Mouse (Mus musculus): ENCODE measurements around the gene Mgst3. TPM values are rescaled to one million over a fixed set of nuclear protein-coding genes. Genes with fewer than 3 reads are reported as not detected.
A peak's percentile ranks its signal among the peaks of the same experiment; 100 is the strongest.

The Mgst3 gene
- polyA plus RNA-seq, 1 experiment from 2014 or later, result 179 TPM

DNA sequence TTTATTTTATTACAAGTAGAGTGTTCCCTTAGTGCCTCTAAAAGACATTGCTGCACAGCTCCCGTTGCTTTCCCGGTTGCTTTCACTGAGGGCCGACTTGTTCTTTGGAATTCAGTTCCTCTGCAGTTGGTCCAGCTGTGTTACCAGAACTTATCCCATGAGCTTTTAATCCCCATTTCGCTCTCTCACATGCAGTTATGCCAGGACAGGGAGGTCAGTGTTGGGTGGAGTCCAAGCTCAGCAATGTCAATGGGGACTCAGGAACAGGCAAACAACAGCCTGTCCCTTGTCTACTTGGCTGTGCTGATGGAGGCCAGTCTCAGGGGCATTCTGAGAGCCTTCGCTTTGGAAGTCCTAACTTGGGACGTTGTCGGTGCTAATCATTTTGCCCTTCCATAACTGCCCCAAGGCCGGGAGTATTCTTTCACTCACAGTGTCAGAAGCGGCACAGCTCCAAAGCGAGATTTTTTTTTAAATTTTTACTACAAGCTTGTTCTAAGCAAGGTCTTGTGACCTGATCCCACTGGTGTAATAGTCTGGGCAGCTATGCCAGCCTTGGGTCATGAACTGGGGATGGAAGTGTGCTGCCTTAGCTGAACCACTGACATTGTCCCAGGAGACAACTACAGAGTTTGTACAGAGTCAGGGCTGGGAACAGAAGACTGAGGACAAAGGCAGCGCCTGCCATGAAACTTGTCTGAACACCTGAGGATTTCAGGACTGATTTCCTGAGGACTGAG lies 29.0 kb upstream of the Mgst3 start:
- 75% methylated on average over 11 of the region's 11 CpGs for WGBS (ENCODE audit: insufficient replicate concordance)
- no peak overlapping the region for H3K27ac ChIP-seq (ENCODE audit: low read depth, low read length)

DNA sequence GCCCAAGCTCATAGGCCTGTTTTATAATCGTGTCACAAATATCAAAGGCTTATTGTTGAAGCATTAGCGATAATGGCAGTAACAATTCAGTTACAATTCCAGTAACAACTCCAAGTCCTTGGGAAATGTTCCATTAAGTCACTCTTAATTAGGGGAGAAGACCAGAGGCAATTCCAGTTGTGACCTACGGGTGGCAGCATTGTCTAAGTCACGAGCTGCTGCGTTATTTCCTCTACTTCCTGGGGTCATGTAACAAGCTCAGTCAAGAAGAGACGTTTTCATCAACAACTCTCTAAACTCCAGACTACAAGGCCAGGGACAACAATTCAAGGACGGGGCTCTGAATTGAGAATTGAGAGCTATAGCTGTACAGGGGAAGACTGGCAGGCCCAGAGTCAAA lies 21.2 kb upstream of the Mgst3 start:
- no peaks in the 10 kb centered on the region for H3K9me3 ChIP-seq (replicated peaks; ENCODE audit: control insufficient read depth, low read length)

More for the DNA sequence above, 29.0 kb upstream of the Mgst3 start:
- Histone ChIP-seq H3K9ac (ENCODE audit: low read depth, low read length) (no peak overlapping the region), H3K9me3 (replicated peaks; ENCODE audit: control insufficient read depth, low read length) (no peaks in the 10 kb centered on the region), H3K27me3 (ENCODE audit: control insufficient read depth, insufficient read depth, low read length) (no peaks in the 10 kb centered on the region), H3K4me1 (ENCODE audit: control insufficient read depth, insufficient read depth, low read length) (no peaks in the 10 kb centered on the region), H3K4me2 (no peak overlapping the region), H3K4me3 (ENCODE audit: low read depth, low read length) (no peak overlapping the region), H3K36me3 (ENCODE audit: control insufficient read depth, insufficient read depth, low read length) (no peaks in the 10 kb centered on the region)
- no peak for ATAC-seq (replicated peaks; ENCODE audit: insufficient number of reproducible peaks, low FRiP score, low TSS enrichment)

DNA sequence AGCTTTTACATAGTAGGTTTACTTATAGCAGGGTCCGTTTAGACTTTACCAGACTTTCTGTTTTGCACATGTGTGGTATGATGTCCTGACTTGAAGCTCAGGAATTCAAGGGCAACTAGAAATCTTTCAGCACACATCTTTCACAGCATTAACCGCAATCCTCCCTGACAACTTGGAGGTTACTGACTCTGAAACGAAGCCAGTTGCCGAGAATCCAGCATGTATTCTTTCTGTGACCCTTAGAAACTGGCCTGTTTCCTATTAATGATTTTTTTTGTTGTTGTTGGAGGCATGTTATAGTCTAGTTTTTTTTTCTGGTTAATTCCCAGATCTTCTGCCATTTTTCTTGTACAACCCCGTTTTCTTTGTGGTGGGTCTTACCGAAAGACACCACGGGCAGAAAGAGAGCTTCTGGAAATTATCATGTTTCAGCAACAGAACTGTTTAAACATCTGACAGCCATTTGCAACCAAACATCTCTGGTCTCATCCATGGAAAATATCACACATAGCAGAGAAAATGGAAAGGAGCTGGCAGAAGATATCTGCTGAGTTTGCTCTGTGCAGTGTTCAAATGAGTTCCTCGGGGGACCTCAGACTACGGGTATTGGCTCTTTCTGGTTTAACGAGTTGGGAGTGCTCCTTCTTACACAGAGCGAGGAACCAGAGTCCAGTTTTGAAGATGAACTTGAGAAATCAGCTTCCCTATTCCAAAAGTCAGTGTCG lies 18.5 kb upstream of the Mgst3 start:
- Histone ChIP-seq H3K27ac (ENCODE audit: low read depth, low read length) (no peak overlapping the region), H3K9ac (ENCODE audit: low read depth, low read length) (no peak overlapping the region), H3K4me3 (ENCODE audit: low read depth, low read length) (no peak overlapping the region), H3K4me1 (ENCODE audit: control insufficient read depth, insufficient read depth, low read length) (no peaks in the 10 kb centered on the region), H3K36me3 (ENCODE audit: control insufficient read depth, insufficient read depth, low read length) (no peaks in the 10 kb centered on the region), H3K27me3 (ENCODE audit: control insufficient read depth, insufficient read depth, low read length) (peaks cover 5% of the 10 kb centered on the region), H3K9me3 (replicated peaks; ENCODE audit: control insufficient read depth, low read length) (no peaks in the 10 kb centered on the region), H3K4me2 (no peak overlapping the region)
- WGBS (ENCODE audit: insufficient replicate concordance), result 69% methylated on average over 12 of the region's 12 CpGs
- no peak for ATAC-seq (replicated peaks; ENCODE audit: insufficient number of reproducible peaks, low FRiP score, low TSS enrichment)

More for the DNA sequence above, 21.2 kb upstream of the Mgst3 start:
- Histone ChIP-seq H3K27ac (ENCODE audit: low read depth, low read length) (no peak overlapping the region), H3K36me3 (ENCODE audit: control insufficient read depth, insufficient read depth, low read length) (no peaks in the 10 kb centered on the region), H3K4me1 (ENCODE audit: control insufficient read depth, insufficient read depth, low read length) (no peaks in the 10 kb centered on the region), H3K9ac (ENCODE audit: low read depth, low read length) (no peak overlapping the region), H3K4me2 (no peak overlapping the region), H3K4me3 (ENCODE audit: low read depth, low read length) (no peak overlapping the region), H3K27me3 (ENCODE audit: control insufficient read depth, insufficient read depth, low read length) (0 out of 2 replicates have a peak, but pooled peaks cover 2% of the 10 kb centered on the region)
- no peak for ATAC-seq (replicated peaks; ENCODE audit: insufficient number of reproducible peaks, low FRiP score, low TSS enrichment)
- 7% methylated on average over 7 of the region's 7 CpGs for WGBS (ENCODE audit: insufficient replicate concordance)

DNA sequence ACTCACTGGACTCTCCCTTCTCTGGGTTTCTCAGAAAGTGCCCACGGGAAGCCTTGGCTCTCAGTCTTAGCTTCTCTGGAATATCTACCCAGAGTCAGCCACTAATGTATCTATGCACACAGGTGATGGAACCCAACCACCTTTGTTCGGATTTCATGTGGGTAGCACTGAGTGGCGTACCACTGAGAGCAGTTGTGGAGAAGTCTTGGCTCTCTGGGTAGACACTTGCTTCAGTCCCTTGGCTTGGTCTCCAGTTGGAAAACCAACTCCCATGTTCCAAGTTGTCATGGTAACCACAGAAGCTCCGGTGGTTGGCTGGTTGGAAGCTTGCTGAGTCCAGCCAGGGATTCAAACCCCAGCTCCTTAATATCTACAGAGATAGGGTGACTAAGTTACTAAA lies 16.0 kb upstream of the Mgst3 start:
- H3K4me2 ChIP-seq, result no peak overlapping the region
- H3K27me3 ChIP-seq (ENCODE audit: control insufficient read depth, insufficient read depth, low read length), result peaks cover 5% of the 10 kb centered on the region
- no peak overlapping the region for H3K4me3 ChIP-seq (ENCODE audit: low read depth, low read length)
- H3K4me1 ChIP-seq (ENCODE audit: control insufficient read depth, insufficient read depth, low read length), result no peaks in the 10 kb centered on the region
- no peak overlapping the region for H3K27ac ChIP-seq (ENCODE audit: low read depth, low read length)
- 76% methylated on average over 4 of the region's 4 CpGs for WGBS (ENCODE audit: insufficient replicate concordance)
- no peak for ATAC-seq (replicated peaks; ENCODE audit: insufficient number of reproducible peaks, low FRiP score, low TSS enrichment)
- H3K9ac ChIP-seq (ENCODE audit: low read depth, low read length), result no peak overlapping the region
- no peaks in the 10 kb centered on the region for H3K36me3 ChIP-seq (ENCODE audit: control insufficient read depth, insufficient read depth, low read length)
- no peaks in the 10 kb centered on the region for H3K9me3 ChIP-seq (replicated peaks; ENCODE audit: control insufficient read depth, low read length)

DNA sequence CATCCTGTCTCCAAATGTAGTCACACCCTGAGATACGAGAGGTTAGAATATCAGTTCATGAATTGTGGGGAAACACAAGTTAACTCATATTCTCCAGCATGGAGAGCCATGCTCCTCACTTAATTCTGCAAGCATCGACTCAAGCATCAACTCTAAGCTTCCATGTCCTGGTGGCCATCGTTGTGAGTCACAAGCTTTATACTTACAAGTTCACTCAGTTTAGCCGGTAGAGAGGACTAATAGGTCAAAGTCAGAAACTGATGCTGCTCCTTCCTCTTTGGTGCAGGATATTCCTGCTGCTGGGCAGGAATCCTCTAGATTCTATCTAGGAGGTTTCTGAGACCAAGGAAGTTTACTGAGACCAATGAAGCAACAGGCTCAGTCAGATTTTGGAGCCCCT lies 11.6 kb upstream of the Mgst3 start:
- 76% methylated on average over 4 of the region's 4 CpGs for WGBS (ENCODE audit: insufficient replicate concordance)
- Histone ChIP-seq H3K4me2 (no peak overlapping the region), H3K27me3 (ENCODE audit: control insufficient read depth, insufficient read depth, low read length) (peaks cover 3% of the 10 kb centered on the region), H3K36me3 (ENCODE audit: control insufficient read depth, insufficient read depth, low read length) (no peaks in the 10 kb centered on the region), H3K4me1 (ENCODE audit: control insufficient read depth, insufficient read depth, low read length) (no peaks in the 10 kb centered on the region), H3K4me3 (ENCODE audit: low read depth, low read length) (no peak overlapping the region), H3K27ac (ENCODE audit: low read depth, low read length) (no peak overlapping the region), H3K9ac (ENCODE audit: low read depth, low read length) (no peak overlapping the region), H3K9me3 (replicated peaks; ENCODE audit: control insufficient read depth, low read length) (no peaks in the 10 kb centered on the region)
- no peak for ATAC-seq (replicated peaks; ENCODE audit: insufficient number of reproducible peaks, low FRiP score, low TSS enrichment)

DNA sequence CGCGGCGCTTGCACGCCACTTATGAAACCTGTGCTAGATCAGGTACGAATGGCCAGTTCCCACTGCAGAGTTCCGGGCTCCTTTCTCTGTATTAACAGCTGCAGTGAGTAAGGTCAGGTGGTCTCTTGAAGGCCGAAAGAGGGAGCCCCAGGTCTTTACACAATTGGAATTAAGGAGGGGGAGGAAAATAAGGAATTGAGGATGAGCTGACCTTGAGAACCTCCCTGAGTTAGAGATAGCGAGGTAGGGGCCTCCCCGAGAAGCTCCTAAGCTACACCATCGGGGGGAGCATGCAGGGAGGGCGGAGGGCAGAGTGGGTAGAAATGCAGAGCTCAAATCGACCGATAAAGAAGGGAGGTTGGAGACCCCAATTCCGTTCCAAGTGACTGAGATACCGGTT lies 360 bp downstream of the Mgst3 start:
- Histone ChIP-seq H3K9ac (ENCODE audit: low read depth, low read length) (peak overlapping the region; percentile 91), H3K9me3 (replicated peaks; ENCODE audit: control insufficient read depth, low read length) (no peaks in the 10 kb centered on the region), H3K4me2 (peak overlapping the region; percentile 84), H3K27ac (ENCODE audit: low read depth, low read length) (peak overlapping the region; percentile 79; the same call in 1 of the 2 replicates), H3K27me3 (ENCODE audit: control insufficient read depth, insufficient read depth, low read length) (no peaks in the 10 kb centered on the region), H3K4me1 (ENCODE audit: control insufficient read depth, insufficient read depth, low read length) (no peaks in the 10 kb centered on the region), H3K36me3 (ENCODE audit: control insufficient read depth, insufficient read depth, low read length) (no peaks in the 10 kb centered on the region), H3K4me3 (ENCODE audit: low read depth, low read length) (peak overlapping the region; percentile 74)
- ATAC-seq (replicated peaks; ENCODE audit: insufficient number of reproducible peaks, low FRiP score, low TSS enrichment), result 0 out of 2 replicates have a peak, but pooled peaks have one; percentile 18
- 2% methylated on average over 15 of the region's 15 CpGs for WGBS (ENCODE audit: insufficient replicate concordance)

DNA sequence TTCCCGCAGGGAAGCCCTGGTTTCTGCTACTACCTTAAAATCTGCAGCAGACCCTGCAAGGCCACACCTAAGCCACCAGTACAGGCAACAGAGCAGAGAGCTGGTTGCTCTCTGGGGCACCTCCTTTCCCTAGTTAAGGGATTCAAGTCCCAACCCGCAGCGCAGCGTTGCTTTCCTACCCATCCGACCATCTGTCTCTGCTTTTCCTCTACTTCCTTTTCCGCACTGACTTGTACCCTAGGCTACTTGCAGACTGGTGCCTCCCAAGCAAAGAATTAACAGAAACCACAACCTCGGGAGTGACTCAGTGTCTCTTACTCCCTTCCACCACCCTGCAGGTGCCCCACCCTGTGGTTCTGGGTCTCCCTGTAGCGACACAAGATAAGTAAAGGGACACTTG lies 954 bp downstream of the Mgst3 start:
- Histone ChIP-seq H3K9ac (ENCODE audit: low read depth, low read length) (peak overlapping the region; percentile 91), H3K4me1 (ENCODE audit: control insufficient read depth, insufficient read depth, low read length) (no peaks in the 10 kb centered on the region), H3K9me3 (replicated peaks; ENCODE audit: control insufficient read depth, low read length) (no peaks in the 10 kb centered on the region), H3K4me3 (ENCODE audit: low read depth, low read length) (peak overlapping the region; percentile 74), H3K4me2 (peak overlapping the region; percentile 84), H3K27ac (ENCODE audit: low read depth, low read length) (peak overlapping the region; percentile 64), H3K36me3 (ENCODE audit: control insufficient read depth, insufficient read depth, low read length) (no peaks in the 10 kb centered on the region), H3K27me3 (ENCODE audit: control insufficient read depth, insufficient read depth, low read length) (no peaks in the 10 kb centered on the region)
- WGBS (ENCODE audit: insufficient replicate concordance), result 12% methylated on average over 8 of the region's 8 CpGs
- no peak for ATAC-seq (replicated peaks; ENCODE audit: insufficient number of reproducible peaks, low FRiP score, low TSS enrichment)

DNA sequence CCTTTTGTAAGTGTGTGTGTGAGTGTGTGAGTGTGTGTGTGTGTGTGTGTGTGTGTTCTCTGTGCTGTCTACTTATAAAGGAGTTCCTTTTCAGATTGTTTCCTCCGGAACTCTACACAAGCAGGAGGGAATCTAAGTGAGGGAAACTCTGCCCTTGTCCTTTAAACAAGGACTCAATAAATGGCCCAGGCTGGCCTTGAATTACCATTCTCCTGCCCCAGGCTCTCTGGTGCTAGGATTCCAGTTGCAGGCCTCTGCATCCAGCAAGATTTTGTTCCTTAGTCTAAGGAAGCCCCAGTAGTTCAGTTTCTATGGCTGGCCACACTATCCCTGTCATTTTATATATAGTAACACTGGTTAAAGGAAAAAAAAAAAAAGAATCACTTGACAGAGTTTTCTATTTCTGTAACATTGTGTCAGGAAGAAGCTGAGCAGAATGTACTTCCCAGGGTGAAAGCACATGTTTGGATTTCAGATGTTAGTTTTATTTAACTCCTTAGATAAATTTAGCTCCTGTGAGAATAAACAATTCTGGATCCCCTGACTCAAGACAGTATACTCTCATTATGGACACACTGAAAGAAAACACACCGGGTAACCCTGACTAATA lies 1.5 kb downstream of the Mgst3 start:
- no peaks in the 10 kb centered on the region for H3K27me3 ChIP-seq (ENCODE audit: control insufficient read depth, insufficient read depth, low read length)
- H3K9ac ChIP-seq (ENCODE audit: low read depth, low read length), result peak overlapping the region; percentile 91
- H3K9me3 ChIP-seq (replicated peaks; ENCODE audit: control insufficient read depth, low read length), result no peaks in the 10 kb centered on the region
- H3K4me2 ChIP-seq, result peak overlapping the region; percentile 84
- no peak for ATAC-seq (replicated peaks; ENCODE audit: insufficient number of reproducible peaks, low FRiP score, low TSS enrichment)
- H3K36me3 ChIP-seq (ENCODE audit: control insufficient read depth, insufficient read depth, low read length), result no peaks in the 10 kb centered on the region
- H3K4me1 ChIP-seq (ENCODE audit: control insufficient read depth, insufficient read depth, low read length), result no peaks in the 10 kb centered on the region
- H3K27ac ChIP-seq (ENCODE audit: low read depth, low read length), result peak overlapping the region; percentile 75
- H3K4me3 ChIP-seq (ENCODE audit: low read depth, low read length), result peak overlapping the region; percentile 74
- WGBS (ENCODE audit: insufficient replicate concordance), result 41% methylated on average over 2 of the region's 2 CpGs

Data from heart, embryonic 11.5 days (tissue).